24 mouse cellular contexts compared by ENCODE assay signal in the genomic region with DNA sequence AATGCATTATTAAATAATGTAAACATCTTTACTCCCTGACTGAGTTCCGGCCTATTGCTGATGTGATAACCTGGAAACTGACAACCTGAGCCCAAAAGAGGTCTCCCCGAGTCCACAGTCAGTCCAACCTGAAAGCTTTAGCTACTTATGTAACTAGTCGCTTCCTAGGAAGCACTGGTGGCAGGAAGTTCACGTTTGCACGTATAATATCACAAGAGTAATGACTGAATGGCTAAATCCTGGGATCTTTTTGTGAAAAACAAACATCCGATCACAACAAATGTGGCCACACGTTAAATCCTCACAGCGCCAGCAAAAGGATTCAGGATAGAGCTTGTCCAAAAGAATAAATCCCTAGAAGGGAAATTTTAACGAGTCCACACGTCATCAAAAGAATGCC.
"Had no signal": no experiment of that assay in that cellular context is flagged by ENCODE, and none has a peak within 500 bp of the region (broad histone marks: within the 10 kb centered on the region; RNA-seq: fewer than 3 reads in every experiment).

No protein-coding gene starts in this region.

- H3K4me2 ChIP-seq: hindbrain, embryonic 12.5 days; hindbrain, embryonic 14.5 days; kidney, embryonic 15.5 days; limb, embryonic 13.5 days; limb, embryonic 15.5 days; liver, embryonic 12.5 days had no signal

- H3K9ac ChIP-seq: hindbrain, embryonic 12.5 days; hindbrain, embryonic 14.5 days; kidney, embryonic 15.5 days; limb, embryonic 13.5 days; limb, embryonic 15.5 days; liver, embryonic 12.5 days; liver, embryonic 14.5 days had no signal

- H3K36me3 ChIP-seq: hindbrain, embryonic 10.5 days; hindbrain, embryonic 12.5 days; kidney, embryonic 15.5 days; limb, embryonic 13.5 days; limb, embryonic 15.5 days; liver, embryonic 12.5 days had no signal

- ATAC-seq: forebrain, embryonic 16.5 days; hindbrain, embryonic 16.5 days; inflammation-experienced regulatory T-cells, adult 6 months; intestine, embryonic 16.5 days; liver, embryonic 12.5 days had no signal

- H3K27me3 ChIP-seq: hindbrain, embryonic 12.5 days; kidney, embryonic 15.5 days; limb, embryonic 13.5 days; limb, embryonic 15.5 days; liver, embryonic 12.5 days had no signal

- DNase-seq: gastrocnemius, postnatal 10 days; gastrocnemius, postnatal 25 days; heart, postnatal 14 days; heart, postnatal 4 days; kidney, adult 11 months; kidney, adult 2 months; kidney, adult 9 months; kidney, postnatal 14 days; kidney, postnatal 36 days; layer of hippocampus, adult 9-11 months; layer of hippocampus, postnatal 36 days; left cerebral cortex, postnatal 4 days had no signal

- H3K9me3 ChIP-seq: hindbrain, embryonic 10.5 days; hindbrain, embryonic 12.5 days; kidney, embryonic 15.5 days; limb, embryonic 13.5 days; limb, embryonic 15.5 days; liver, embryonic 12.5 days had no signal

- H3K4me3 ChIP-seq: hindbrain, embryonic 10.5 days; hindbrain, embryonic 12.5 days; kidney, embryonic 15.5 days; limb, embryonic 13.5 days; limb, embryonic 15.5 days; liver, embryonic 12.5 days had no signal

- H3K4me1 ChIP-seq: hindbrain, embryonic 10.5 days; hindbrain, embryonic 12.5 days; limb, embryonic 15.5 days; liver, embryonic 12.5 days had no signal

- H3K27ac ChIP-seq: hindbrain, embryonic 10.5 days; hindbrain, embryonic 12.5 days; hindbrain, embryonic 14.5 days; limb, embryonic 13.5 days; liver, embryonic 12.5 days; liver, embryonic 14.5 days had no signal
